Mouse (Mus musculus) cerebellum, postnatal 36 days (tissue): Measurements from ENCODE around the gene Rasal3.

Experiments used
- DNase-seq, 2 experiments: peaks; one replicate each; pipeline ENCODE4 v3.0.0; 2021 to 2022; ENCODE audit warnings: mixed read lengths in 2 of 2

Rasal3 gene

DNA sequence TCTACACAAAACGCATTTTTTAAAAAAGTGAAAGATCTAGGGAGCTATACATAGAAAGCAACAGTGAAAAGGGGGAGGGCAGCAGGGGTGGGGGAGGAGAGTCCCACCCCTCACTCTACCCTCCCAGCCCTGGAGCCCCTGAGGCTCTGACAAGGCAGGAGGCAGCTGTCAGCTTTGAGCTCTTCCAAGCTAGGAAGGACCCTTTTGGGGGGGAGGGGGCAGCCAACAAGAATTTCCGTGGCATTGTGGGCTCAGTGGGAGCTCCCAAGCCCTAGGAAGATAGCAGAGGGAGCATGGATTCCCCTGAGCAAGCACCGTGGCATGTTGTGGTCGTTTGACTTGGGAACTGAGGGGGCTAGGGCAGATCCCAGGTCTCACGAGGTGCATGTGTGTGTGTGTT is 49.2 kb downstream of the Rasal3 start:
- no peak for DNase-seq

- DNase-seq: peak; percentile 66 to 67
Measured at GRCm38 (mm10) chr17:32353696-32354095, 49.7 kb downstream of the Rasal3 start.

DNA sequence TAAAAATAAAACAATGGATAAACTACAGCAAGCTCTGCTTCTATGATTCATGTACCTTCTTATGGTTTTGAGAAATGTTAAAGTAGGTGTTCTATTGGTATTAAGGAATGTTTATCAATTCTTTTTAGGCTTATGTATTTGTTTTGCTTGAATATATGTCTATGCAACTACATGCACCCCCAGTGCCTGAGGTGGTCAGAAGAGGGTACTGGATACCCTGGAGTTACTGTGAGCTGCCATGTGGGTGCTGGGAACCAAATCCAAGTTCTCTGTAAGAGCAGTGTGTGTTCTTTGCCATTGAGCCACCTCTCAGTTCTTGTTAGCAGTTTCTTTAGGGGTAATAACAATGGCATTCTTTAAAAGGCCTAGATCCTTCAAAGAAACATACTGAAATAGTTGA is 51.7 kb downstream of the Rasal3 start:
- DNase-seq: no peak

- DNase-seq: no peak
Measured at GRCm38 (mm10) chr17:32351269-32351668, 52.1 kb downstream of the Rasal3 start.

DNA sequence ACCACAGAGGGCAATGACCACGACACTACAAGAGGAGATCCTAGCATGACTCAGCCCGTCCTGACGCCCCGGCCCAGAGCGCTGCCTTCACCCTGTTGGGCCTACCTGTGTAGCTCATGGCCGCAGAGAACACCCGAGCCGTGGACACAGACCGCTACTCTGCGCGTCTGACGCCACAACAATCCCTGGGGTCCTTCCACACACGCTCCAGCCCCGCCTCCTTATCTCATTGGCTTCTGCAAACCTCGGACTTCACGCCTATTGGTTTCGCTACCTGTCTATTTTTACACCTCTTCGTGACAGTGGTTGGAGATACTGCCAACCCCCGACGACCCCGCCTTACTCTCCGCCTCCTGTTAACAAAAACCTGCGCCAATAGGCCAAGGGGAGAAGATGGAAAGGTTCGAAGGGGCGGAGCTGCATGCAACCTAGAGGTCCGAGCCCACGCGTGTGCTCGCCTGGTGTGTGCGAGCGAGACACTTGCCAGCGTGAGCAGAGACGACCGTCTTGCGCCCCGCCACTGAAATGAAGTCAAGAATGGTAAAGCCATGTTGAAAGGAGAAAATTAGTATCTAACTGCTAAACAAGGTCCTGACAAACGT is 52.9 kb downstream of the Rasal3 start, which contains the start of gene Akap8l:
Akap8l (minus strand) TSS at position 226 of the 602 bp plus-strand sequence.
- peak; percentile 95 to 98 for DNase-seq

DNA sequence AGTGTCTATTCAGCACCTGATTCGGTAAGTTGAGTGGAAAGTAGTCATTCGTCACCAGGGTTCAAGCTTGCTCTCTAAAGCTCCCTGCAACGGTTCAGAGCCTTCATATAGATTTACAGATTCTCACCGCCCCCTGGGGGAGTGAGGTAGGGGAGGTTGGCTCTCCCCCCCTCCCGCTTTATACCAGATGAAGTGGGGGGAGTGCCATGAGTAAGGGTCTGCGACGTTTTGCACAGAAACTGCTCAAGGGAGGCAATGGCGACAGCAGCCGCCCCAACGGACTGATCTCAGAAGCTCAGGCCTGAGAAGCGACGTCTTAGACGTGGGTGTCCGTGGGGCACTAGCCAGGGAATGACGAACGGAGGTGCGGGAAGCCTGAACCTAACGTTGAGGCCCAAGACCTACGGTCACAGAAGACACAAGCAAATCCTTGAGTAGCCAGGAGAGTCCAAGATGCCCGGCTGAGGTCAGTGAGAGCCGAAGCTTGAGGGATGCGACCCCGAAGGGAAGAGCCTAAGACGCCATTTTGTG is 53.5 kb downstream of the Rasal3 start:
- no peak for DNase-seq

DNA sequence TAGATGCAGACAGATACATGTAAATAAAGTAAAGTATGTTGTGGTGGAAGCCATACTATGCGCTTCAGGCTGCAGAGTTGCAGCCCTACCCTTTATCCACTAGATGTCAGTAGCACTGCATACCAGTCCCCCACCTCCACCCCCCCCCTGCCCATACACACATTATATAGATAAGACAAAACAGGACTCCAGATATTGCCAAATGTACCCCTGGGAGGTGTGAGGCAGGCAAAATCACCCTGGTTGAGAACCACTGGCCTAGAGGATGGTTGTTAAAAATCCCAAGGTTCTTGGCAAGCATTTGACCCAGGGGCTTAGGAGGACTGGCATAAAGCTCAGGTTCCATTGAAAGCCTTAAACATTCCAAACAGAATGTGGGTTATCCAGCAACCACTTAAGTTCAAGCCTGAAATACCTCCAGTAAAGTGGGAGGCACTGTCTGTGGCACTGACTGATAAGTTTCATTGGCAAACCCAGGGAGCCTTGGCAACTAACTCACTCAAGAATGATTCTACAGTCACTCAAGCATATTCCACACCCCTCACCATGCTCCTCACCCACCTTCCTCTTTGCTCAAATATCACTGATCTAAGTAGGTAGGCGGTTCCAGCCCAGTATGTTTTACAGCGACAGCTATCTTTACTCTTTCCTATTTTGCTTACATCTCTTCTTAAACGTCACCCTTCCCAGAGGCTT is 54.2 kb downstream of the Rasal3 start:
- DNase-seq: peak; percentile 34 to 50

- no peak for DNase-seq
Measured at GRCm38 (mm10) chr17:32348406-32348805, 55.0 kb downstream of the Rasal3 start.

DNA sequence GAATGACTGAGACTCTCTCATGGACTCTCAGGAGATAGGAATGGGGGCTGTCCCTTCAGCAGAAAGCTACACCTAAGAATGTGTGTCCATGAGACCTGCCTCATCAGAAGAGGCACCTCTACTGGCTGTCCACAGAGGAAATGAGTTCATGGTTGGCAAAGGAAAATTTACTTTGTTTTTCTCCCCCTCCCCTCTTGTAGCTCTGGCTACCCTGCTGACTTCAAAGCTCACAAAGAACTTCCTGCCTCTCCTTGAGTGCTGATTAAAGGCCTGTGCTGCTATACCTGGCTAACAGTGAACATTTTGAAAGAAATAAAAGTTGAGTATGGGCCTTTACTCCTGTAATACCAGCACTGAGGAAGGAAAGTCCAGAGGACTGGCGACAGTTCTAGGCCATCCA is 62.3 kb downstream of the Rasal3 start:
- DNase-seq: no peak
